Mouse (Mus musculus): ENCODE data around the gene Gm49601. TPM values are rescaled to one million over a fixed set of nuclear protein-coding genes. Genes with fewer than 3 reads are reported as not detected.

The Gm49601 gene
- polyA plus RNA-seq, 1 experiment, result not detected

GRCm38 (mm10) chr16:18584901-18585510, 41.2 kb downstream of the Gm49601 start:
- Histone ChIP-seq H3K4me3 (ENCODE audit: insufficient read depth, low read depth, low read length) (no peak overlapping the region), H3K4me1 (ENCODE audit: control insufficient read depth, insufficient read depth, insufficient read length, low read length) (no peaks in the 10 kb centered on the region; the same call in none of the 2 replicates), H3K27ac (replicated peaks; ENCODE audit: low read depth, low read length) (no peak overlapping the region)

GRCm38 (mm10) chr16:18583673-18584357, 42.4 kb downstream of the Gm49601 start:
- H3K4me3 ChIP-seq (ENCODE audit: insufficient read depth, low read depth, low read length), result no peak overlapping the region
- no peaks in the 10 kb centered on the region; the same call in none of the 2 replicates for H3K4me1 ChIP-seq (ENCODE audit: control insufficient read depth, insufficient read depth, insufficient read length, low read length)
- H3K27ac ChIP-seq (replicated peaks; ENCODE audit: low read depth, low read length), result no peak overlapping the region

GRCm38 (mm10) chr16:18583169-18583568, 43.1 kb downstream of the Gm49601 start:
- Histone ChIP-seq H3K4me3 (ENCODE audit: insufficient read depth, low read depth, low read length) (no peak overlapping the region), H3K4me1 (ENCODE audit: control insufficient read depth, insufficient read depth, insufficient read length, low read length) (no peaks in the 10 kb centered on the region; the same call in none of the 2 replicates), H3K27ac (replicated peaks; ENCODE audit: low read depth, low read length) (no peak overlapping the region)

GRCm38 (mm10) chr16:18582426-18583148, 43.6 kb downstream of the Gm49601 start:
- Histone ChIP-seq H3K27ac (replicated peaks; ENCODE audit: low read depth, low read length) (no peak overlapping the region), H3K4me1 (ENCODE audit: control insufficient read depth, insufficient read depth, insufficient read length, low read length) (no peaks in the 10 kb centered on the region; the same call in none of the 2 replicates), H3K4me3 (ENCODE audit: insufficient read depth, low read depth, low read length) (peak overlapping the region; percentile 50)

GRCm38 (mm10) chr16:18581623-18582205, 44.5 kb downstream of the Gm49601 start:
- peak overlapping the region; percentile 50 for H3K4me3 ChIP-seq (ENCODE audit: insufficient read depth, low read depth, low read length)
- no peaks in the 10 kb centered on the region; the same call in none of the 2 replicates for H3K4me1 ChIP-seq (ENCODE audit: control insufficient read depth, insufficient read depth, insufficient read length, low read length)
- H3K27ac ChIP-seq (replicated peaks; ENCODE audit: low read depth, low read length), result no peak overlapping the region

- no peak overlapping the region for H3K27ac ChIP-seq (replicated peaks; ENCODE audit: low read depth, low read length)
- H3K4me3 ChIP-seq (ENCODE audit: insufficient read depth, low read depth, low read length), result peak overlapping the region; percentile 50
- no peaks in the 10 kb centered on the region; the same call in none of the 2 replicates for H3K4me1 ChIP-seq (ENCODE audit: control insufficient read depth, insufficient read depth, insufficient read length, low read length)
Observed at GRCm38 (mm10) chr16:18581050-18581622, 45.1 kb downstream of the Gm49601 start.

- no peak overlapping the region for H3K27ac ChIP-seq (replicated peaks; ENCODE audit: low read depth, low read length)
- no peak overlapping the region for H3K4me3 ChIP-seq (ENCODE audit: insufficient read depth, low read depth, low read length)
- H3K4me1 ChIP-seq (ENCODE audit: control insufficient read depth, insufficient read depth, insufficient read length, low read length), result no peaks in the 10 kb centered on the region; the same call in none of the 2 replicates
Observed at GRCm38 (mm10) chr16:18580389-18580788, 45.8 kb downstream of the Gm49601 start.

GRCm38 (mm10) chr16:18577599-18578160, 48.5 kb downstream of the Gm49601 start:
- Histone ChIP-seq H3K4me3 (ENCODE audit: insufficient read depth, low read depth, low read length) (no peak overlapping the region), H3K4me1 (ENCODE audit: control insufficient read depth, insufficient read depth, insufficient read length, low read length) (no peaks in the 10 kb centered on the region; the same call in none of the 2 replicates), H3K27ac (replicated peaks; ENCODE audit: low read depth, low read length) (no peak overlapping the region)

- no peaks in the 10 kb centered on the region; the same call in 1 of the 2 replicates for H3K4me1 ChIP-seq (ENCODE audit: control insufficient read depth, insufficient read depth, insufficient read length, low read length)
- H3K4me3 ChIP-seq (ENCODE audit: insufficient read depth, low read depth, low read length), result no peak overlapping the region
- H3K27ac ChIP-seq (replicated peaks; ENCODE audit: low read depth, low read length), result no peak overlapping the region
Observed at GRCm38 (mm10) chr16:18577071-18577470, 49.2 kb downstream of the Gm49601 start.

- Histone ChIP-seq H3K4me3 (ENCODE audit: insufficient read depth, low read depth, low read length) (no peak overlapping the region), H3K4me1 (ENCODE audit: control insufficient read depth, insufficient read depth, insufficient read length, low read length) (no peaks in the 10 kb centered on the region; the same call in 1 of the 2 replicates), H3K27ac (replicated peaks; ENCODE audit: low read depth, low read length) (no peak overlapping the region)
Observed at GRCm38 (mm10) chr16:18574196-18574595, 52.0 kb downstream of the Gm49601 start.

Other genes with a start within 250 kb of the Gm49601 start
- 77.6 and 92.5 TPM in 2 replicates for gene Txnrd2, start 200.0 kb downstream of the Gm49601 start, polyA plus RNA-seq (2012; ENCODE audit: insufficient read depth, insufficient read length, missing spikeins)
- gene Comt, start 199.6 kb downstream of the Gm49601 start, polyA plus RNA-seq (2012; ENCODE audit: insufficient read depth, insufficient read length, missing spikeins), result 452 and 497 TPM in 2 replicates
- 4.3 and 6.1 TPM in 2 replicates for gene Gnb1l, start 127.7 kb downstream of the Gm49601 start, polyA plus RNA-seq (2012; ENCODE audit: insufficient read depth, insufficient read length, missing spikeins)
- gene Rtl10, start 127.5 kb downstream of the Gm49601 start, polyA plus RNA-seq (2012; ENCODE audit: insufficient read depth, insufficient read length, missing spikeins), result not detected in 2 replicates
- not detected in 2 replicates for gene Tbx1, start 35.8 kb downstream of the Gm49601 start, polyA plus RNA-seq (2012; ENCODE audit: insufficient read depth, insufficient read length, missing spikeins)
- 1.0 TPM in 1 of 2 replicates, not detected in the other for gene Gp1bb, start 4.0 kb downstream of the Gm49601 start, polyA plus RNA-seq (2012; ENCODE audit: insufficient read depth, insufficient read length, missing spikeins)
- gene Sept5, start 3.5 kb upstream of the Gm49601 start, polyA plus RNA-seq (2012; ENCODE audit: insufficient read depth, insufficient read length, missing spikeins), result 3.3 and 7.1 TPM in 2 replicates
- 36.1 and 37.1 TPM in 2 replicates for gene Cldn5, start 150.4 kb upstream of the Gm49601 start, polyA plus RNA-seq (2012; ENCODE audit: insufficient read depth, insufficient read length, missing spikeins)
- 75.6 and 91.2 TPM in 2 replicates for gene Ufd1, start 185.4 kb upstream of the Gm49601 start, polyA plus RNA-seq (2012; ENCODE audit: insufficient read depth, insufficient read length, missing spikeins)
- gene Cdc45, start 185.6 kb upstream of the Gm49601 start, polyA plus RNA-seq (2012; ENCODE audit: insufficient read depth, insufficient read length, missing spikeins), result 4.8 and 5.6 TPM in 2 replicates
- gene 2510002D24Rik, start 210.2 kb upstream of the Gm49601 start, polyA plus RNA-seq (2012; ENCODE audit: insufficient read depth, insufficient read length, missing spikeins), result 23.0 and 25.6 TPM in 2 replicates
- gene Gm28539, start 210.2 kb upstream of the Gm49601 start, polyA plus RNA-seq (2012; ENCODE audit: insufficient read depth, insufficient read length, missing spikeins), result 0.63 TPM in 1 of 2 replicates, not detected in the other

All from brown adipose tissue, adult 24 weeks (tissue).